Mouse (Mus musculus) forebrain, postnatal 0 days (tissue): ENCODE data around the gene 2410141K09Rik. TPM values are rescaled to one million over a fixed set of nuclear protein-coding genes. Genes with fewer than 3 reads are reported as not detected.
"Not testable (repeated sequence)": the region's sequence is repeated elsewhere in the genome, so short reads cannot be mapped to it uniquely, and the experiment has no call there.

Experiments used
- ATAC-seq: fragments of 200-750 bp; cut with Nextera tagmentation; 2 replicates; pipeline ENCODE4 v1.8.0; 2017; ENCODE audit warnings: mild to moderate bottlenecking, moderate library complexity
- DNase-seq: peaks from one replicate; pipeline ENCODE4 v3.0.0-alpha.2; 2015
- H3K27ac ChIP-seq: fragments of 300-500 bp; sonication (generic); 2 replicates; pipeline ENCODE4 v1.5.1; 2014; ENCODE audit warnings: low read depth, mild to moderate bottlenecking, antibody characterized with exemption, low read length, moderate library complexity, mixed read lengths
- H3K27me3 ChIP-seq: fragments of 300-500 bp; sonication (generic); 2 replicates; pipeline ENCODE4 v1.6.1; 2014; ENCODE audit warnings: mild to moderate bottlenecking, low read length, mixed read lengths; ENCODE audit not compliant: insufficient read depth
- H3K36me3 ChIP-seq: fragments of 300-500 bp; sonication (generic); 2 replicates; pipeline ENCODE4 v1.6.1; 2014; ENCODE audit warnings: mild to moderate bottlenecking, moderate library complexity; ENCODE audit not compliant: insufficient read depth
- H3K4me1 ChIP-seq: fragments of 300-500 bp; sonication (generic); 2 replicates; pipeline ENCODE4 v1.6.1; 2014; ENCODE audit warnings: antibody characterized with exemption; ENCODE audit not compliant: insufficient read depth
- H3K4me2 ChIP-seq: fragments of 300-500 bp; sonication (generic); 2 replicates; pipeline ENCODE4 v1.6.1; 2014; ENCODE audit warnings: low read depth, mild to moderate bottlenecking, moderate library complexity
- H3K4me3 ChIP-seq: fragments of 300-500 bp; sonication (generic); 2 replicates; pipeline ENCODE4 v1.5.1; 2014; ENCODE audit warnings: low read depth, low read length, mixed read lengths
- H3K9ac ChIP-seq: fragments of 300-500 bp; sonication (generic); 2 replicates; pipeline ENCODE4 v1.6.1; 2014; ENCODE audit warnings: mild to moderate bottlenecking
- H3K9me3 ChIP-seq: fragments of 300-500 bp; sonication (generic); 2 replicates; pipeline ENCODE4 v1.6.1; 2016; ENCODE audit warnings: low read length
- WGBS: fragments of 180-500 bp; shearing (Covaris S2); extraction: QIAGEN DNeasy Blood & Tissue Kit; methylation state at CpG from one replicate; pipeline ENCODE4 v1.1.7; 2014; 5-methylcytosine and 5-hydroxymethylcytosine counted together
- polyA plus RNA-seq: library from polyadenylated mRNA; unstranded; fragments of >200 nt; fragmentation: Nextera tagmentation; extraction: Ambion mirVana; gene quantifications from 2 replicates; pipeline ENCODE4 v1.2.1, GENCODE M21; 2015
- total RNA-seq: library from RNA; depleted of rRNA; stranded (reverse); fragments of >200 nt; gene quantifications from 2 replicates; pipeline ENCODE4 v1.2.3, GENCODE M21; 2014; rRNA removed

The 2410141K09Rik gene
- total RNA-seq (not detected in 2 replicates), polyA plus RNA-seq (not detected in 2 replicates)

GRCm38 (mm10) chr13:66441018-66441417 is at the start of gene 2410141K09Rik:
TSS of gene 2410141K09Rik (minus strand) at chr13:66441118.
- not testable (repeated sequence) for ATAC-seq, H3K27ac ChIP-seq, DNase-seq, H3K27me3 ChIP-seq, H3K36me3 ChIP-seq, H3K4me1 ChIP-seq, H3K9ac ChIP-seq, H3K9me3 ChIP-seq, H3K4me3 ChIP-seq, H3K4me2 ChIP-seq
- WGBS: no CpG with 5 or more reads among the region's 6 CpGs

DNA sequence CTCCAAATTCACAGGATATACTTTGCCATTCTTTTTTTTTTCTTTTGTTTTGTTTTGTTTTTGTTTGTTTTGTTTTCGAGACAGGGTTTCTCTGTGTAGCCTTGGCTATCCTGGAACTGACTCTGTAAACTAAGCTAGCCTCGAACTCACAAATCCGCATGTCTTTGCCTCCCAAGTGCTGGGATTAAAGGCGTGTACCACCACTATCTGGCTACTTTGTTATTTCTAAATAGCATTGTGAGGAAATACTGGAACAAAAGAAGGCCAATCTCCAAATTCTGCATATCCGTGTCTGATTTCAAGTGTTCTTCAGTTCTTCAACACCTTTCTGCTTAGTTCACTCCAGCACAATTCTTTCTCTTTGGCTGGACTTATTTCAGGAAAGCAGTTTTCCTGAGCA is 14.1 kb downstream of the 2410141K09Rik start:
- not testable (repeated sequence) for H3K27ac ChIP-seq, H3K27me3 ChIP-seq, H3K4me2 ChIP-seq, DNase-seq, H3K9ac ChIP-seq, H3K9me3 ChIP-seq, H3K4me3 ChIP-seq, H3K36me3 ChIP-seq, ATAC-seq, H3K4me1 ChIP-seq
- no CpG with 5 or more reads among the region's 5 CpGs for WGBS

DNA sequence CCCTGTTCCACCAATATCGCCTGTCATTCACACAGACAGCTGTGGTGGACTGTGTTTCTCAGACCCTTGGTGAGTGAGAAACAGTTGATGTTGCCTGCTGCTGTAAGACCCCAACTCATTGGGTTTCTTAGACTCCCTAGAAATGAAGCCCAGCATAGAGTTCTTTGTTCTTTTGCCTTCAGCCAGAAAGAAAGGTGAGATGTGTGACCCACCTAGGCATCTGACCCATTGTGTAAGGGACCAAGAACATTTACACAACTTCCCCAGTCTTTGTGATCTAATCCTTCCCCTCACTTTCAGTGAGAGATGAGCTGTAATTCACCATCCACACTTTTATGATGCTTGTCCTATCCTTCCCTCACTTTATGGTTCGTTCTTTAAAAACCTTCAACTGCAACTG is 26.0 kb downstream of the 2410141K09Rik start:
- H3K9me3 ChIP-seq, H3K9ac ChIP-seq, DNase-seq, ATAC-seq, H3K4me1 ChIP-seq, H3K4me2 ChIP-seq, H3K27me3 ChIP-seq, H3K36me3 ChIP-seq, H3K4me3 ChIP-seq, H3K27ac ChIP-seq: not testable (repeated sequence)
- WGBS: no CpG with 5 or more reads among the region's 2 CpGs

Other genes starting within 250 kb of the 2410141K09Rik start
- gene Gm10772, start 213.5 kb downstream of the 2410141K09Rik start, total RNA-seq: not detected in 2 replicates
- gene Gm10772, start 213.5 kb downstream of the 2410141K09Rik start, polyA plus RNA-seq: not detected in 2 replicates